Mouse (Mus musculus) CD4-positive, CD25-positive, alpha-beta regulatory T cell, adult 2 months (primary cell): ENCODE measurements at regions not wholly inside any gene's neighbourhood (a gene's known extent, or its start where the extent isn't known, plus 50 kb on each side); places are given as distances from the start of the nearest gene placed in this dataset.
"Not testable (repeated sequence)": the region's sequence is repeated elsewhere in the genome, so short reads cannot be mapped to it uniquely, and the experiment has no call there.

Experiments used
- DNase-seq: peaks from one replicate; pipeline ENCODE4 v3.0.0-alpha.2; 2012; ENCODE audit warnings: low read depth, low spot score

DNA sequence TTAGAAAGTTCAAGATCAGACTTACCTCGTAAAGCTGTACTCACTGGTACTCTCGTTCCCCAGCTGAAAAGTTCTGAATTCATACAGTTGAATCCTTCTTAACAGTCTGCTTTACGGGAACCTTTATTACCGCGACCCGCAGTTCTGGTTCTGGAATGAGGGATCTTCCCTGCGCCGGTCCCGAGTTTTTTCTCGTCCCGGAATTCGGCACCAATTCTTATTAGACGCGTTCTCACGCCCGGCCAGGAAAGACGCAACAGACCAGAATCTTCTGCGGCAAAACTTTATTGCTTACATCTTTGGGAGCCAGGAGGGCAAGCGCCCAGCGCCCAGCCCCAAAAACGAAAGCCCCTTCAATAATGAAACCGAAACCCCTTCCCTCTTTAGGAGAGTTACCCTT is 423.4 kb downstream of the Tox3 start:
- DNase-seq = not testable (repeated sequence)

DNA sequence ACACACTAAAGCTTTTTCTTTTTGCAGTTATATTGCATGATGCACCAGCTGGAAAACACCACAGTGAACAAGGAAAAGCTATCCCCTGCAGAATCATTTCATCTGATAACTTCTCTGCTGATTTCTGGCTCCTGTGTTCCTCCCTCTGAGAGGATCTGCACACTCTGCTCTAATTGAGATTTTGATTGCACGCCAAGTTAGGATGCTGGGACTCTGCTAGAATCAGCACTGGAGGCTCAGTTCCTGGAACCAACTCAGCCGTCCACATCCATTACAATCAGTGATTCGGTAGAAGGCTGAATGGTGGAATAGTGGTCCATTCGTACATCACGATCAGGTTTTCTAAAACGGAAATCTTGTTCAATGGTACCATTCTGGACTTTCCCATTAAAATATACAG is 434.1 kb downstream of the Tox3 start:
- no peak for DNase-seq

DNA sequence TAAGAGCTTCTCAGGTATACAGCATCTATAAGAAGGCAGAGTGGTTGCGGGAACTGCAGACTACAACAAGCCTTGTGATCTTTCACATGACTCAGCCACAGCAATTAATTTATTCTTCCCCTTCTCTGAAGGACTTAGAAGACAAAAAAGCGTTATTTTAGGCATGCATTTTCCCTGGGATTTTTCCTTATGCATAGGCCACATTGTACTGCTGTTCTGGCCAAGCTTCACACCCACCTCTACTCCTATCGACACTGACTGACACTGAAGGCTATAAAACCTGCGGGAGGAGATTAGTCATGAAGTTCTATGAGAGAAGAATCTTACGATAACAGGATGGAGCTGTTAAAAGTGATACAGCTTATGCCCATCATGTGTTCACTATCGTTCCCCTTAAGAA is 441.9 kb downstream of the Tox3 start:
- DNase-seq = no peak

DNA sequence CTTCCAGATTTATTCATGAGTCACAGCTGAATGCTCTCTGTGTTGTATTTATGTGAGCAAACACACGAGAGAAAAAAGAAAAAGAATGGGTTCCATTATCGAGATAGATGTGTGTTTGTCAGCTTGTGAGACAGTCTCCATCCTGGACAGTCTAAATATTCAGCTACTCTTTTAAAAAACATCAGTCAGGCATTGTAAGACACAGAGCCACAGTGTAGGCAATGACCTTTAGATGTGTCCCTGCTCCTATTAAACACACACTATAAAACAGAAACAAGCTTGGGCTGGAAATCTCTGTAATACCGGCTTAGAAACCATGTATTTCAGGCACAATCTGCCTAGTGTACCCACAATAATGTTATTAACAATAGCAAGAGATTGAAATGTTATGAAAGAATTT is 442.6 kb downstream of the Tox3 start:
- DNase-seq = no peak

DNA sequence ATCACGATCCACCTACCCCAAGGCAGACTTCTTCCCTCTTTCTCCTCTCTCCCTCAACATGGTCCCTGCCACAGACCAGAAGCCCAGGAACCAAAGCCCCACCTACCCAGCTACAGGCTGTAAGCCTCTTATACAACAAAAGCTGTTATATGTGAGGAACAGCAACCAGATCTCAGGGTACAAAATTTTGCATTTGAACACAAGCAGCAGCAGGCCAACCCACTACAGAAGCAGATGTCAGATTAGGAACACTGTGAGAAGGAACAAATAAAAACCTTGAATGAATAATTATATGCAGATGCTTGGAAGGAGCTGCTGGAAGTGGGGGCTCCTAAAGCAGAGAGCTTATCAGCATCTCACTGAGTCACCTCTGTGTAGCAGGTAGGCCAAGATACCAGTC is 444.8 kb downstream of the Tox3 start:
- DNase-seq = no peak

DNA sequence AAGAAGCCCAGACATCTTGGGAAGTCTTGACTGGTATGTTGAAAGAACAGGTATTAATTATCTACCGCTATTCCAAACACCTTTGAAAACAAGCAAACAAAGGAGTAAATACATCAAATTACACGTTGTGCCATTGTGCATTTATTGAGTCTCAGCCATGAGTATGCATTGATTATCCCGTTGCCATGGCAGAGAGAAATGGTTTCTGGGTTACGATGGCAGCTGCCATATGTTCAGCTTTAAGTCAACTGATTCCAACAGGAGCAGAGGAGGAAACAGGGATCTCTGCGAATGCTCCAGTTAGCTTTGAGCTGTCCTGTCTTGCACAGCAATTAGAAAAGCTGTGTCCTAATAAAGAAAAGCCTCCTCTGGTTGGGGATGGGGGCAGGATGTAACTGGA is 475.4 kb downstream of the Tox3 start:
- DNase-seq = no peak

DNA sequence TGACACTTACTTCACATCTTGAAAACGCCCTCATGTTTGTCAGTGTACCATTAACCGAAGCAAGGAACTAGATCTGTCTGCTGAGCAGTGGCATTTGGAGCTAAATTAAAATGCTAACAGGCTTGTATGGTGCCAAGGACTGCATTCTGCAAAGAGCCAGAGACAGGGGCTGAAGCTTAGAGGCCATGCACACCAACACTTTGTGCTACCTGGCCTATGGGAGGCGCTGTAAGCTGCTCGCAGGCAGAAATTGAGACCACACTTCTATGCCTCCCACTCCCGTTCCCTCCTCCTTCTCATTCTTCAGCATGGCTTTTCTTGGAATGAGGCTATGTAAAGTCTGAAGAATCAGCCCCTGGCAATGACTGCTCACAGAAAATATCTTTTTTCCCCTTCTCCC is 476.2 kb downstream of the Tox3 start:
- DNase-seq = no peak

DNA sequence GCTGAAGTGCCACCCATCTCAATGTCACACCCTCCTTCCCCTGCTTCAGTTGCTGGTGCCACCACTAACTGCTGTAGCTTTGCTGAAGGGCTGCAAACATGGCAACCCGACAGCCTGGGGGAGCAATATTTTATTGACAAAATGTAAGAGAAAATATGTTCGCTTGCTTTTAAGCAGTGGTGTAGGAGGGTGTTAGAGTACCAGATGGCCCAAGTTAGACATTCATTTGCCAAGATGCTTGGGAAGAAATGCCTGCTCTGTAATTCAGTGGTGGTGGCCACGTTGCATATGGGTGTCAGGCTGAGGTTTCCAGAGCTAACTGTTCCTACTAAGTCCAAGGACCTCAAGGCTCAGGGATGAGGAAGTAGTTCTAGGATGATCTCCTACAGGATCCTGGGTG is 488.3 kb downstream of the Tox3 start:
- DNase-seq = no peak

DNA sequence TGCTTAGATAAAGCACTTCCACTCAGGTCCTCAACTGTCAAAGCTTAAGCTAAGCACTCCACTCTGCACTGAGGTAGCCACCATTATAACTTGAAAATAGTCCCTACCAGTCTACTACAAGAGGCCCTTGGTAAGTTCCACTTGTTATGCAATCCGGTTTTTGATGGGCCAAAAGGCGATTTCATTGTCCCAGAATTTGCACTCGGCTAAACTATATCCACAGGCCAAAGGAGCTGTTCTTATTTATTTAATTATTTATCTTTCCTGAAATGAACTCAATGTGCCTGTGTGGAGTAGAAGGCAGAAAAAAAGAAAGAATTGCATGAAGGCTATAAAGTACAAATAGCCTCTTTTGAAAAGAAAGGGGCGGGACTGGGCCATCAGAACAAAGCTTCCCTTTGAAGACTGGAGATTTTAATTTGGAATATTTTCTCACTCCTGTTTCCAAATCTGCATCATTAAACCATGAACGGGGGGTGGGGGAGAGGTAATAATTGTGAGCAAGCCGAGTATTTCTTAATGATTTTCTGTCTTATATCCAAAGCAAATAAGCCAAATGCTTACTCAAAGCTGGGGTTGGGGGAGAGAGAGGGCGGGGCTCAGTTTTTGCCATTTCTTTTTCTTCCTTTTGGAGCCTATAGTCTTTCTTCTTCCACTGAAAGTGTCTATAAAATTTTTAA is 489.3 kb downstream of the Tox3 start:
- no peak for DNase-seq

DNA sequence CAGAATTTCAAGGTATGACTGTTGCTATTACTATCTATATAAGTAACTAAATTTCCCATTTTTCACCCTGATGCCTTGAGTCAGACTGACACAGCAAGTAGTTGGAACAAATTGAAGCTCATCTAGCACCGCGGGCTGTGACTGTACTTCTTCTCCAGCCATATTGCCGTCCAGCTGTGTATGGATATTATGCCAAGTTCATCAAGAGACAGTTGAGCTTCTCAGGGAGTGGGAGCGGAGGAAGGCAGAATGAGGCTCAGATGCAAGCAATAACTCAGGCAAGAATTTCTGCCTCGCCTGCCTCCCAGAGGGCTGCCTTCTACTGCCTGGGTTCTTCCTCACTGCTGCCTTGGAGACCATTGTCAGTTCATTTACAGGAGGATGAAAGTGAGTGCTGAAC is 492.6 kb downstream of the Tox3 start:
- no peak for DNase-seq

DNA sequence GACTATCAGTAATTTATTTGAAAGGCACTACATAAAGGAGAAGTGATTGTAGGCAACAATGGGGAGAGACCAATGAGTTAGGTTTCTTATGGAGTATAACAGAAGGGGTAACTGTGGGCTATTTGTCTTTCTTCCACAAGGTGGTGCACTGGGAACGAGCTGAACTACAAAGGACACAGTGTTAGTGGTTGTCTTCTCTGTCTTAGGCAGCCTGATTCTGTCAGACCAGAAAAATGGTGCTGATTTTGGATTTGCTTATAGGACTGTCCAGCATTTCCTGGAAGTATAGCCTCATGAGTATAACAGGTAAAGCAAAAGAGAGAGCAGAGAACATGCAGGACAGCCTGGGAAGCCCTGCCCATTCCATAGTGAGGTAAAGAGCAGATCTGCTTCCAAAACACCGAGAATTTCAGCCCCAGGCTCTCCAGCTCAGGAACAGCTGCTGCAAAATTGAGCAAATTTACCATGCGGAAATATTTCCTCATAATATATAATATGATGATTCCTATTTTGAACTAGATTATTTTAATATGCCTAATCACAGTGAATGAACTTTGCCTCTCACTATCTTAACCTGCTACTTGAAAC is 497.8 kb downstream of the Tox3 start:
- no peak for DNase-seq

DNA sequence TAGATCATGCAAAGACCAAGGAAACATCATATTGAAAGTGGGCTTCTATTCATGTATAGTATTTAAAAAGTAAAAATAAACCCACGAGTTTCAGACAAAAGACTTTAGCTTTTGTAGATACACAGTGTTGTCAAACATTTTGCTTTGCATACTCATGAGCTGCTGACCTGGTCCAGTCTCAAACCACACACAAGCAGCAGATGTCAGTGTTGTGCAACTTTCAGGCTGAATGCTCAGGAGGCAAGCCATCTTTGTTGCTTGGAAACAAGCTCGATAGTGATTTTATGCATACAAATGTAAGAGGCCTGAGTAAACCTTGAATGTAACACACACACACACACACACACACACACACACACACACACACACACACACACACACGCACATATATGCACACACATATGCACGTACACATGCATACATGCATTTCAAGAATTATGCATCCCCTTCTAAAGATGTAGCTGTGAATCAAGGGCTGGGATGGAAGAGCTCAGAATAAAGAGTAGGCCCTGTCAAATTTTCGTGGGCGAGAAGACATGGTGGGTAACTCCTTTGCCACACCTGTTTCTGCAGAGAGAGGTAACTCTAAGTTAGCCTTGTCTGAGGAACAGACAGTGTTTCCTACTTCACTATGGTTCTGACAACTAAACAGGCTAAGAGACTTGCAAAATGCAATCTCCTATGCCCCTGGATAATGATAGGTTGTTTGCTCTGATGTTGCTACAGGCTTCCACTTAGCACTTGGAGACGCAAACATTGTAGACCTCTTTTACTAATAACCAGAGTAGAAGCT is 498.5 kb downstream of the Tox3 start:
- no peak for DNase-seq

DNA sequence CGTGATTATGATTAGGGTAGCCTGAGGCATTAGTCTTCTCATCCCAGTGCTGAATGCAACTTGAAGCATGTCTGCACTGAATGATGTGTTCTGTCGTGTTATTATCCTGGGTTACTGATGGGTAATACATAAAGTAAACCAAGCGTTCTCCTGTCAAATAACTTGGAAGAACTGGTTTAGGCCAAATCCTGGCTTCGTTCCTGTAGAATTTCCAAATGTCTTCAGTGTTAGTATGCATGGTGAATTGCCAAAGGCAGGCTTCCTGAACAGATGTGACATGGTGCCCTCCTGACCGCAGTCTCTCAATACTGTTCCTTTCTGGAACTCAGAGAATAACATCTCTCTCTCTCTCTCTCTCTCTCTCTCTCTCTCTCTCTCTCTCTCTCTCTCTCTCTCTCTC is 509.6 kb downstream of the Tox3 start:
- no peak for DNase-seq

DNA sequence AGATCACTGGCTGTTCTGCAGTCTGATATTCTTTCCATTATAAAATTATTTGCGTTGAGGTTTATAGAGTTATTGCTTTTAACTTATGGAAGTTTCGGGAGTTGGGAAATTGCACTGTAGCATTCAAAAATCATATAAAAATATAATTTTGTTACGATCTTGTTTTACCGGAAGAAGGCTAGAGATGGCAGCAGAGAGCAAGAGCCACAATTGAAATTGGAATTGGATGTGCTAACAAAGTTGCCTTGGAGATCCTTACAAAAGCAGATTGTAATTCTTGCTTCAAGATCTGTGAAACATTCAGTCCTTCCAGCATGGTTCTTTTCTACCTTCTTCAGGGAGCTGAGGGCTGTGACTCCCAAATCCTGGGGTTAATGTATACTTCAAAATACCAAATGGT is 514.4 kb downstream of the Tox3 start:
- DNase-seq = no peak

DNA sequence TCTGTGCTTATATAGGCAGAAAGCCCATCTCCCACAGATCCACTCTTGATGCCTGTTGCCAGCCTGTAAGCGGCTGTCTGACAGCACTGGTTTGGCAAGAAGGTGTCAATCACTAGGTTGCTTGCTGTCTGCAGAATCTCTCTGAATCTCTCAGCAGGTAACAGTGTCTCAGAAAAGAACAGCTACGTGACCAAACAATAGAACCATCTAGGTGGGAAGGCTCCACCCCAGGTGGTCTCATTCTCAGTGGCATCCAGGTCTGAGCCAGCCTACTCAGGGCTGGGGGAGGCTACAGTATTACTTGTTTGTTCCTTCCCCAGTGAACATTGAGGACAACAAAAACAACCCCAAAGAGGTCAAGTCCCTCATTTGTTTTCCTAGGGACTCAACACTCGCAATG is 523.6 kb downstream of the Tox3 start:
- no peak for DNase-seq

DNA sequence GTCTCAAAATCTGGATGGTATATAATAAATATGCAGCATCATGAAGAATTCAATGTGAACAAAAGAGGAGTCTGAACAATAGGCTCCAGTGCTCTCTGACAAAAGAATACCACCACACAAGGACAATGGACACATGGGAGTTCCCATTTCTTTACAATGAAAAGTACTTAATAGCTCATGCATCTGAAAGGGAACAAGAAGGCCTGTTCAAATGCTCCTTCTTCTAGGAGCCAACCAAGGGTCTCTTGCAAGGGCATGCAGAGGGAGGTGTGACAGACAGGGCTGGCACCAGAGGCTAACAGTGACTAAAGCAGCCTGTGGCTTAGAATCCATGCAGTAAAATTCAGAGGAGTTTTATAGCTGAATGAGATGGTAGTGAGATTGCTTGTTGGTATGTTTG is 524.5 kb downstream of the Tox3 start:
- no peak for DNase-seq

DNA sequence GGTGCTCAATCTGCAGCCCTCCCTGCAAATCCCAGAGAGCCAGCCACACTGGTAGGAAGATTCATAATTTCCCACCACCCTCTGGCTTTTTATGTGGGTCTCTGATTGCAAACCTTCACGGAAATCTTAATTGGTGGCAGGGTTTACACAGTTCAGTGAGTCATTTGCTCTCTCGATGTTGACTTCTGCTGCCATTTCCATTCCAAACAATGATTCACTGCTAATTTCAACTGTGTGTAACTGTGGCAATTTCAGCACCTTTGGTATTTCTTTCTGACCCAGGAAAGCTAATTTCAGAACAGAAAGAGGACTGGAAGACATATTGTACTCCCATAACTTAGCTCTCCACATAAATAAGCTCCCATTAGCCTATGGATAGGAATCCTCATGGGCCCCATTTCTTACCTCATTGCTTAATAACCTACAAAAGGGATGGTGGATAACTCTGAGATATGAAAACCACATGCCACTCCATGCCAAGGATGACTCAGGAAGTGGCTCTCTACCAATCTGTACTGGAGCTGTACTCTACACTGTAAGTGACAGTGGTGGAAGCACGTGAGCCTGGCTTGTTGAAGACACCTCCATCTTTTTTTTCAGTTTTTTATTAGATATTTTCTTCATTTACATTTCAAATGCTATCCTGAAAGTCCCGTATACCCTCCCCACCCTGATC is 536.0 kb downstream of the Tox3 start:
- no peak for DNase-seq

DNA sequence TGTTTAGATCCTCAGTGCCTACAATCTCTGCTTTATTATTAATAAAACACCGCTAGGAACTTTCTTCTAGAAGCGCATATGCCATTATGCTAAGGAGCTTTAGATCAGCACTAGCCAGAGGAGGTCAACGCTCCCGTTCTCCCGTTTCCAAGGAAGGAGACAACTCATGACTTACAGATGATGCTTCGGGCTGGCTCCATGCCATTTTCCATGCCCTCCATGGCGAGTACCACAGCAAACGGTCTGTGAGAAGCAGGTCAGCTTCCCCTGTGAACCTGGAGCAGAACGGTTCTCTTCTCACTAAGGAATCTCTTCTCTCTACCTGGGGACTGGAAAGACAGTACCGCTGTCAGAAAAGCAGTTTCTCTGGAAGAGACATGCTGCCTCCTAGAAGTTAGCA is 559.8 kb downstream of the Tox3 start:
- no peak for DNase-seq

DNA sequence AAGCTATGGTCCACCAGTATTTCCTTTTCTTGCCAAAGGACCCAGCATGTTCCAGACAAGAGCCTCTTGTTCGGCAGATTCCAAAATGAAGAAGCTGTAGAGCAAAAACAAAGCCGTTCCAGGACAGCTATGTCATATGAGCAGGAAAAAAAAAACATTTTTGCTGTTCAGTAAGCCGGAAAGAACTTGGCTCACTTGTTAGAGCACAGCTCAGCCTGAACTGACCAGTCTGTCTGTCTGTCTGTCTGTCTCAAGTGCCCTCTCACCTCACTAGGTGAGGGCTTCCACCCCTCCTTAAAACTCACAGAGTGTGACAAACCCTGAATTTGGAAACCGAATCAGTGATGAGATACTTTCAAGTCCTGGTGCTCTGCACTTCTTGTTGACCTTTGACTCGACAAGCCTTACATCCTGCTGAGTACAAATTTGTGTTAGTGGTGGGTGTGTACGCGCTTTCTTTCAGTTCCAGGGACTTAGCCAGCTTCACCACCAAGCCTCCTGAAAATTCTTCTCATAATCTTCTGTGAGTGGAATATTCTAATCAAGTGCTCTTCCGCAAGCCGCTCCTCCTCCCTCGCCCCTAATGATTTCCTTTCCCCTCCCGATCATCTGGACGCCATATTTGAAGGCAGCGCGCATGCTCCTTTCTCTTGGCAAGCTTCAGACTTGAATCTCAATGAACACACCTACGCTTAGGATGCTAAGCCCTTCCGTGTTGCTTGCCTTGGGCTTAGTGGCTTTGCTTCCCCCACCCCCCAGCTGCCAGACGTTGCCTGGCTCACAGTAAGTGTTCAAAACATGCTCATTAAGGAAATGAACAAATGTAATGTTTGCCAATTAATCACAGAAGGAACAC is 560.9 kb downstream of the Tox3 start:
- DNase-seq = no peak

DNA sequence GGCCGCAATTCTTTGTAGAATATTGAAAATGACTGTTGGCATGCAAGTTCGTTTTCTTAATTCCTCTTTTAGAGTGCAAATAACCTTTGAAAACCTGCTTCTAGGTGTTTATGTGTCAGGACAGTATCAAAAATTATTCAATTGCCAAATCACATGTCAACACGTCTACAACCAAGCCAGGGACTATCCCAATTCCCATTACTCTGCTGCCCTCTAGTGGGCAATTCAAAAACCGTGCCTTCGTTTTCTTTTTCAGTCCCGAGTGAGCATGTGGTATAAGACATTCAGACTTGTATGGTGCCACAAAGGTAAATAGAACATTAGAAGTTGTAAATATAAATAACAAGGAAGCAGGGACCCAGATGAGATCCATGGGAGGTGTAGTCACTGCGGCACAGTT is 563.1 kb downstream of the Tox3 start:
- peak; percentile 38 for DNase-seq

DNA sequence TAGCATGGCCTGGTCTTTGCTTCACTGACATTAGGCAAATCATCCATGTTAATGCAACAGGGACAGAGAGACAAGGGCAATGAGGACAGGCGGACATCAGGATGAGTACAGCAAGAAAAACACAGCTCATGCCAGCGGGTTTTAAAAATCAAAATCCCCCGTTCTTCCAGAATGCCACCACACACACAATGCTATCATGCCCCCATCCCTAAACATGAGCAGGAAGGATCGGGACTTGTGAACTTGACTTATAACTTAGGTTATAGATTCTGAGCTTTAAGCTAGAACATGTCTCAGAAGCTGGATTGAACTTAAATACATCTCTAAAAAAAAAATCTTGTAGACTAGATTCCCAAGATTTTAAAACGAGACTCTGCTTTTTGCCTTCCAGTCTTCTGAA is 564.8 kb downstream of the Tox3 start:
- DNase-seq = no peak

DNA sequence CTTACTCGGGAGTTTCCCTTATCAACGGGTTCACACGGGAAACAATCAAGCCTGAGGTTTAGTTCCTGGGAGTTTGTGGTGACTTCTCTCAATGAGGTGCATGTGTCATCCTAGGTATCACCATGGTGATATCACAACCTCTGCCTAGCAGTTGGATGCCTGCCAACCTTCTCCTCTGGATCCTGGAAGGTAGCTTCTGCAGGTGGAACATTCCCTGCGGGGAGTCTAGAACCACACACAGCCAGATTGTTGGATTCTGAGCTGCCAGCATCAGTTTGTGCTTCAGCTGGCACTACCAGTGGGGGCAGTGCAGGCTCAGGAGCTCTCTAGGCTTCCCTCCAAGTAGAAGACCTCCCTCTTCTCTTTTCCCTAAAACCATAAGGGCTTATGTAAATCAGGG is 581.8 kb downstream of the Tox3 start:
- no peak for DNase-seq
